Comparison of ENCODE assay signal across 8 mouse cellular contexts in the genomic region with DNA sequence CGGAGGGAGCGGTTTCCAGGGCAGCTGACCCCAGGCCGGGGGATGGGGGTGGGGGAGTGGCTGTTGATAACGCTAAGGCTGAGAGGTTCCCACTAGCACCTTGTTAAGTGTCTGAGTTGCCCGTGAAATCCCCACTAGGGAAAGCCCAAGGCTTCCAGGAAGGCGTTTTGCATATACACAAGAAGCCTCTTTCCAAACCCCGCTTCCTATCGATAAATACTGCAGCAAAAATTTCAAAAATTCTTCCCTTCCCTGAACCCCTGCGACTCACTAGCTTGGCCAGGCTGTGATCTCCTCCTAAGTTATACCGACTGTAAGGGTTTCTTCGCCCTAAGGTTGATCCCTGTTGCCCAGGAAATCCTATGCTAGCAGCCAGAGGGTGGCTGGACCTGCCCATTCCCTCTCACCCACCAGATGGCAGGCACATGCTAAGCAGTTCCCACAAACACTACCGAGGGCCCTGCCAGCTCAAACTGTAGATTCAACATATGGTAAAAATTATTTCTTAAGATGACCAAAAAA. TPM values are rescaled to one million over a fixed set of nuclear protein-coding genes. Genes with fewer than 3 reads are reported as not detected.
A peak's percentile ranks its signal among the peaks of the same experiment; 100 is the strongest.
DNase-seq lines count a peak whose midpoint lies in the region; ATAC-seq and TF ChIP-seq lines count a peak whose summit lies in the region.

No protein-coding gene starts in this region.

- DNase-seq in CH12.LX (ENCODE audit: extremely low read depth), result peak; percentile 42
- DNase-seq in forebrain, embryonic 10.5 days (ENCODE audit: extremely low spot score, low spot score), result peak; percentile 68
- peak; percentile 62 for DNase-seq in heart, postnatal 4 days
- DNase-seq in layer of hippocampus, adult 9-11 months, result peak; percentile 42
- peak; percentile 29 for DNase-seq in ovary, postnatal 14 days (ENCODE audit: low spot score)

- H3K4me3 ChIP-seq in CH12.LX (replicated peaks in 1 of 3; ENCODE audit: low read depth in 2 of 3, low read length in 2 of 3, poor library complexity in 1 of 3), result peak overlapping the region; percentile 43 to 53 (median 47)
- no peak overlapping the region for H3K4me3 ChIP-seq in bone marrow macrophage, adult 2 months (ENCODE audit: insufficient read depth, low read length)
- peak overlapping the region; percentile 50 for H3K4me3 ChIP-seq in forebrain, embryonic 10.5 days
- H3K4me3 ChIP-seq in lung, embryonic 16.5 days (ENCODE audit: low read length), result peak overlapping the region; percentile 41

- in situ Hi-C loops in CH12.LX (cut with MboI; ENCODE audit: low pct_ligation_motif_present, low pct_unique_long_range_greater_than_20kb, low sequenced_read_pairs), result loop anchor here (5.0 to 25.0 kb wide), 3 partner anchors 45 to 345 kb away; a partner anchor contains a TSS

- H3K79me2 ChIP-seq in CH12.LX (replicated peaks; ENCODE audit: control insufficient read depth, extremely low read depth, insufficient read depth, poor library complexity, severe bottlenecking), result no peaks in the 10 kb centered on the region

- H3K4me1 ChIP-seq in CH12.LX (ENCODE audit: control insufficient read depth in 1 of 2, insufficient read depth in 2 of 2), result peaks cover 0 to 24% of the 10 kb centered on the region in 2 experiments; a peak in 2 of 4 replicates
- H3K4me1 ChIP-seq in bone marrow macrophage, adult 2 months (ENCODE audit: control insufficient read depth, insufficient read depth, low read length), result peaks cover 16% of the 10 kb centered on the region
- peaks cover 18% of the 10 kb centered on the region for H3K4me1 ChIP-seq in forebrain, embryonic 10.5 days
- peaks cover 14% of the 10 kb centered on the region for H3K4me1 ChIP-seq in lung, embryonic 16.5 days (replicated peaks; ENCODE audit: control insufficient read depth, insufficient read depth, low read length)

- peak; percentile 78 for ATAC-seq in lung, embryonic 16.5 days (ENCODE audit: low read depth)
- no peak for ATAC-seq in erythroblast, adult 5-6 weeks (replicated peaks; ENCODE audit: low FRiP score, poor library complexity, severe bottlenecking)

- H3K27me3 ChIP-seq in CH12.LX (replicated peaks), result no peaks in the 10 kb centered on the region
- H3K27me3 ChIP-seq in forebrain, embryonic 10.5 days (ENCODE audit: poor library complexity, severe bottlenecking), result no peaks in the 10 kb centered on the region
- no peaks in the 10 kb centered on the region for H3K27me3 ChIP-seq in lung, embryonic 16.5 days (ENCODE audit: control insufficient read depth, insufficient read depth, low read depth, low read length)

- dilution Hi-C loops in CH12.LX (cut with MboI; ENCODE audit: extremely low pct_ligation_motif_present, extremely low pct_unique_long_range_greater_than_20kb, low sequenced_read_pairs), result no loop called here

- no peaks in the 10 kb centered on the region for H3K36me3 ChIP-seq in CH12.LX (replicated peaks in 1 of 2; ENCODE audit: control insufficient read depth in 1 of 2, insufficient read depth in 1 of 2, low read length in 1 of 2)
- no peaks in the 10 kb centered on the region for H3K36me3 ChIP-seq in forebrain, embryonic 10.5 days (replicated peaks)
- no peaks in the 10 kb centered on the region for H3K36me3 ChIP-seq in lung, embryonic 16.5 days (ENCODE audit: control insufficient read depth, insufficient read depth, low read length)

- WGBS in forebrain, embryonic 10.5 days, result 21% methylated on average over 12 of the region's 12 CpGs
- WGBS in lung, embryonic 16.5 days, result 11% methylated on average over 12 of the region's 12 CpGs

- TF ChIP-seq CTCF in CH12.LX (conservative IDR thresholded peaks at IDR 0.05 in 1 of 2, IDR thresholded peaks at IDR 0.05 in 1 of 2; ENCODE audit: low read depth in 2 of 2, low read length in 2 of 2), result peak in 1 of 2 experiments; percentile 43; a peak in 2 of 4 replicates
- TF ChIP-seq CTCF in bone marrow macrophage, adult 2 months (IDR thresholded peaks at IDR 0.05; ENCODE audit: low read depth, low read length), result no peak

- no peak; the same call in none of the 2 replicates for TF ChIP-seq RAD21 in CH12.LX (IDR thresholded peaks at IDR 0.05; ENCODE audit: low read depth, low read length)

- no peaks in the 10 kb centered on the region for H3K9me3 ChIP-seq in CH12.LX (replicated peaks; ENCODE audit: low read length)
- H3K9me3 ChIP-seq in forebrain, embryonic 10.5 days, result no peaks in the 10 kb centered on the region
- no peaks in the 10 kb centered on the region for H3K9me3 ChIP-seq in lung, embryonic 16.5 days (ENCODE audit: control insufficient read depth, low read length)

- H3K27ac ChIP-seq in CH12.LX (ENCODE audit: insufficient read depth, low read depth), result peak overlapping the region; percentile 40; the same call in 1 of the 2 replicates
- H3K27ac ChIP-seq in bone marrow macrophage, adult 2 months (ENCODE audit: insufficient read depth, low read depth, low read length), result peak overlapping the region; percentile 32; the same call in 1 of the 2 replicates
- H3K27ac ChIP-seq in forebrain, embryonic 10.5 days, result peak overlapping the region; percentile 77
- H3K27ac ChIP-seq in lung, embryonic 16.5 days (ENCODE audit: low read length), result peak overlapping the region; percentile 59

- peak overlapping the region; percentile 43 for H3K9ac ChIP-seq in CH12.LX (ENCODE audit: insufficient read depth, low read depth)
- peak overlapping the region; percentile 58 for H3K9ac ChIP-seq in lung, embryonic 16.5 days (ENCODE audit: low read length)

- H3K4me2 ChIP-seq in CH12.LX (ENCODE audit: insufficient read depth, low read depth, poor library complexity, severe bottlenecking), result peak overlapping the region; percentile 76
- H3K4me2 ChIP-seq in lung, embryonic 16.5 days (ENCODE audit: low read depth, low read length), result peak overlapping the region; percentile 77

- TF ChIP-seq POLR2A in CH12.LX (IDR thresholded peaks at IDR 0.05; ENCODE audit: low read depth, low read length), result no peak
- no peak for TF ChIP-seq POLR2A in bone marrow macrophage, adult 2 months (IDR thresholded peaks at IDR 0.05; ENCODE audit: borderline replicate concordance, low read depth, low read length)

- no peak for TF ChIP-seq EP300 in CH12.LX (IDR thresholded peaks at IDR 0.05; ENCODE audit: low read length)

TF ChIP-seq in CH12.LX, 34 proteins besides CTCF, POLR2A, EP300 and RAD21:
- TF ChIP-seq MAX (IDR thresholded peaks at IDR 0.05; ENCODE audit: low read length), result 0 out of 2 replicates have a peak, but pooled peaks have one; percentile 33
- peak; percentile 41 for TF ChIP-seq ETS1 (conservative IDR thresholded peaks at IDR 0.05; ENCODE audit: low read depth, low read length)
- no peak for TF ChIP-seq NRF1 (IDR thresholded peaks at IDR 0.05; ENCODE audit: low read depth, low read length)
- peak; percentile 39; the same call in 1 of the 2 replicates for TF ChIP-seq SIN3A (IDR thresholded peaks at IDR 0.05; ENCODE audit: low read length)
- TF ChIP-seq JUND (conservative IDR thresholded peaks at IDR 0.05; ENCODE audit: low read depth, low read length), result no peak
- 0 out of 2 replicates have a peak, but pooled peaks have one; percentile 31 for TF ChIP-seq TBP (conservative IDR thresholded peaks at IDR 0.05; ENCODE audit: low read depth, low read length)
- TF ChIP-seq POLR2AphosphoS2 (IDR thresholded peaks at IDR 0.05; ENCODE audit: low read depth, low read length), result no peak
- 0 out of 2 replicates have a peak, but pooled peaks have one; percentile 7 for TF ChIP-seq ELF1 (IDR thresholded peaks at IDR 0.05; ENCODE audit: low read depth, low read length)
- peak; percentile 11; the same call in 1 of the 2 replicates for TF ChIP-seq TCF12 (IDR thresholded peaks at IDR 0.05; ENCODE audit: low read depth, low read length)
- TF ChIP-seq SMC3 (IDR thresholded peaks at IDR 0.05; ENCODE audit: low read depth, low read length), result no peak; the same call in 1 of the 2 replicates
- no peak for TF ChIP-seq MXI1 (IDR thresholded peaks at IDR 0.05; ENCODE audit: low read depth, low read length)

RNA-seq across cellular contexts. Expression of a gene that starts 43.6 kb away (rescaled TPM):
- total RNA-seq in CH12.LX (2012; rRNA removed) (2,915 and 4,984 TPM in 2 replicates), CH12.LX (2014; rRNA removed) (7,143 and 7,761 TPM in 2 replicates)
- polyA plus RNA-seq in CH12.LX (2012; ENCODE audit: insufficient read length, low read depth), result 5,629 and 6,462 TPM in 2 replicates
- 1,438 and 1,604 TPM in 2 replicates for polyA plus RNA-seq in bone marrow macrophage, adult 2 months (2012; ENCODE audit: insufficient read depth, insufficient read length, missing spikeins)
- polyA plus RNA-seq in forebrain, embryonic 10.5 days (2016; fragmentation: Nextera tagmentation; extraction: Ambion mirVana), result 3,411 and 3,929 TPM in 2 replicates
- 1,000 to 10,000 TPM; 1,168 to 1,187 TPM for total RNA-seq in heart, postnatal 4 days (2021)
- polyA plus RNA-seq in lung, embryonic 16.5 days (2015; fragmentation: Nextera tagmentation; extraction: Ambion mirVana), result 2,362 and 2,391 TPM in 2 replicates
- 767 and 958 TPM in 2 replicates for total RNA-seq in erythroblast, adult 5-6 weeks (2015; ENCODE audit: low replicate concordance)
- 825 and 1,090 TPM in 2 replicates for total RNA-seq in erythroblast, adult 5-6 weeks (2017; ENCODE audit: low replicate concordance)
